Mouse (Mus musculus) brain, embryonic 14.5 days (tissue): ENCODE results near the gene Usp45.

Source experiments
- CTCF ChIP-seq: fragments of 200-500 bp; IDR thresholded peaks from 2 replicates; pipeline ENCODE4 v1.5.1; 2012; ENCODE audit warnings: inconsistent platforms, mild to moderate bottlenecking, moderate library complexity, borderline replicate concordance; ENCODE audit not compliant: insufficient read depth, insufficient read length; ENCODE audit errors: extremely low read depth
- POLR2A ChIP-seq: fragments of 200-500 bp; IDR thresholded peaks from 2 replicates; pipeline ENCODE4 v1.6.1; 2012; ENCODE audit warnings: mild to moderate bottlenecking, inconsistent platforms, borderline replicate concordance; ENCODE audit not compliant: poor library complexity, insufficient read depth, insufficient read length, severe bottlenecking; ENCODE audit errors: extremely low read depth

DNA sequence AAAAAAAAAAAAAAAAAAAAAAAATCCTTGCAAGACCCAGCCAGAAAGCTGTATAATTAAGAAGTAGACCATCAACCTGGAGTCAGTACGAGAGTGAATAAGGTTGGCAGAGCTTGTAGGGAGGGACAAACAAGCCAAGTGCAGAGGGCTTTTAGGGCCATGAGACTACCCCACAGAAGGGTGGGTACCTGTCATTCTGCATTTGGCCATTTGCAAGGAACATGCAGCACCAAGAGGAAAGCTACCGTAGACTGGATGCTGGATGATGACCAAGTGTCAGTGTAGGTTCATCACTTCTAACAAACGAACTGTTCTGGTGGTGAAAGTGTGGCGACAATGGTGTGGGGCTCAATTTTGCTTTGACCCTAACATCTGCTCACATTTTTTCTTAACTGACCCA is 22.9 kb downstream of the Usp45 start:
- no peak for TF ChIP-seq CTCF
- no peak for TF ChIP-seq POLR2A
